Mouse (Mus musculus): Measurements from ENCODE around the gene Tlr5. TPM values are rescaled to one million over a fixed set of nuclear protein-coding genes. Genes with fewer than 3 reads are reported as not detected.

The Tlr5 gene
- polyA plus RNA-seq, 1 experiment from 2014 or later: 0.17 TPM

DNA sequence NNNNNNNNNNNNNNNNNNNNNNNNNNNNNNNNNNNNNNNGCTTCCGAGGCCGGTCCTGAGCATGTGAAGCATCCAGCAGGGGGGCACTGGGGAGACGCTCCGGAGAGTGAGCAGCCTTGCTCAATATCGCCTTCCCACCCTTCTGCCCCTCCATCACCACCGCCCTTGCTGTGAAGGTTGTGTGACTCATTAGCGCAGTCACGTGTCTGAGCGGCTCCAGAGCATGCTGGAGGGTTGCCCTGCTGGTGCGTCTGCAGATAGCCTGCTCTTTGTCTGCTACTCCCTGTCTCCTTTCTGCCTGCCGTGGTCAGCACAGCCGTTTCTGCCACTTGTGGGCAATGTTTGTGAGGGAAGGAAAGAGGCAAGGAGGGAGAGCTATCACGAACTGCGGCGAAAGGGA lies 28.4 kb downstream of the Tlr5 start:
- peak overlapping the region; percentile 58 for H3K27ac ChIP-seq

GRCm38 (mm10) chr1:182983496-182984127 lies 29.0 kb downstream of the Tlr5 start:
- Histone ChIP-seq H3K36me3 (replicated peaks) (no peaks in the 10 kb centered on the region), H3K9ac (peak overlapping the region; percentile 40; the same call in 1 of the 2 replicates), H3K4me1 (peaks cover 9% of the 10 kb centered on the region), H3K27ac (peak overlapping the region; percentile 58), H3K4me2 (peak overlapping the region; percentile 61), H3K9me3 (no peaks in the 10 kb centered on the region), H3K27me3 (peaks cover 22% of the 10 kb centered on the region), H3K4me3 (replicated peaks) (peak overlapping the region; percentile 33)
- WGBS: 56% methylated on average over 14 of the region's 14 CpGs
- ATAC-seq (ENCODE audit: low FRiP score): peak; percentile 45; the same call in 1 of the 2 replicates

More for the DNA sequence above, 28.4 kb downstream of the Tlr5 start:
- ATAC-seq (ENCODE audit: low FRiP score): peak; percentile 97
- Histone ChIP-seq H3K9ac (peak overlapping the region; percentile 40; the same call in 1 of the 2 replicates), H3K36me3 (replicated peaks) (no peaks in the 10 kb centered on the region), H3K27me3 (peaks cover 21% of the 10 kb centered on the region), H3K4me3 (replicated peaks) (peak overlapping the region; percentile 33), H3K4me2 (peak overlapping the region; percentile 61), H3K4me1 (peaks cover 9% of the 10 kb centered on the region), H3K9me3 (no peaks in the 10 kb centered on the region)
- WGBS: under 1% methylated on average over 13 of the region's 15 CpGs

DNA sequence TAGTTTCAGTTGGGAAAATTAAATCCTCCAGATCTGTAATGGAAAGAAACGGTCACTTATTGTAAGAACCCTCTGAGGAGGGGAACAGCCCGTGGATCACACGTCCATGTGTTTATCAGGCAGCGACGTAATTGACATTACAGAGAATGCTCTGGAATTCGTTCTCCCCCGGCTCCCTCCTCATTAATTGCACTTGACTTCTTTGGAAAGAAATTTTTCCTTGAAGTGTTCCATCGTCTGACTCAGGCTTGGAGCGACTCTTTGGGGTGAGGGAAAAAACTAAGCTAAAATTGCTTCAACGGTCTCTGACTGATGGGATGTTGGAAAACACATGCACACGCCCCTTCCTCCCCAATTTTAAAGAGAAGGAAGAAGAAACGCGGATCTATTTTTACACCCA lies 31.7 kb downstream of the Tlr5 start:
- H3K9me3 ChIP-seq: no peaks in the 10 kb centered on the region
- H3K4me2 ChIP-seq: no peak overlapping the region
- WGBS: 58% methylated on average over 13 of the region's 13 CpGs
- no peak for ATAC-seq (ENCODE audit: low FRiP score)
- H3K27me3 ChIP-seq: peaks cover 41% of the 10 kb centered on the region
- H3K27ac ChIP-seq: no peak overlapping the region
- H3K4me1 ChIP-seq: peaks cover 9% of the 10 kb centered on the region
- H3K4me3 ChIP-seq (replicated peaks): no peak overlapping the region
- H3K36me3 ChIP-seq (replicated peaks): no peaks in the 10 kb centered on the region
- H3K9ac ChIP-seq: no peak overlapping the region

DNA sequence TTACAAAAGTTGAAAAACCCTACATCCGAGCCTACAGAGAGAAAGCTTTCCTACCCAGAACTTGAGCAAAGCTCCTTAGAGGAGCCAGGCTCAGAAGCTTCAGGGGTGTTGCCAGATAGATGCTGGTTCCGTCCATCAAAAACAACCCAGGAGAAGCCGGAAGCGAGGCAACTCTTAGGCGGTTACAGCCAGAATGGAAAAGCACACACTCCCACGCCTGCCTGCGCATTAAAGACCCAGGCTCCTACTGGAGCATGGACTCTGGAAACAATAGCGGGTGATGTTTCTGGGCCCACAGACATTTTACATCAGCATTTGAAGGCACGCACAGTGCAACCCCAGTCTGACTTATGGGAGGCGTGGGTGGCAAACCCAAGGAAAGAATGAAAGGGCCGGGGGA lies 32.2 kb downstream of the Tlr5 start:
- no peak overlapping the region for H3K9ac ChIP-seq
- H3K4me3 ChIP-seq (replicated peaks): no peak overlapping the region
- no peak for ATAC-seq (ENCODE audit: low FRiP score)
- no peak overlapping the region for H3K27ac ChIP-seq
- H3K4me1 ChIP-seq: peaks cover 9% of the 10 kb centered on the region
- no peaks in the 10 kb centered on the region for H3K36me3 ChIP-seq (replicated peaks)
- no peaks in the 10 kb centered on the region for H3K9me3 ChIP-seq
- H3K27me3 ChIP-seq: peaks cover 38% of the 10 kb centered on the region
- H3K4me2 ChIP-seq: no peak overlapping the region
- WGBS: 85% methylated on average over 11 of the region's 11 CpGs

DNA sequence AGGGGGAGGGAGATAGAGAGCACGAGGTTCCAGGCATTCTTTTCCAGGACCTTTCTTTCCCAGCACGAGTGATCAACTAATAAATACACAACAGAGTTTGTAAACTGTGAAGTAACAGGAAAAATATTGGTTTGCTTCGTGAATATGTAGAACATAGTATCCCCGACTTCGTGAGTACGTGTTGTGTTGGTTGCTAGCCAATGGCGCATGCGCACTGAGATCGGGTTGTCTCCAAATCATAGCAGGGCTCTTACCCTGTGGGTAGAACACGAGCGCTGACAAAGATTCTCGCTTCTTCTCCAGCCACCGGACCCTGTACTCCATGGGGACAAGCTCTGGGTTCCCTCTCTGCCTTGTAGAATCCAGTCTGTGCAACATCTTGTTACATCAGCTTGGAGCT lies 33.2 kb downstream of the Tlr5 start:
- peaks cover 9% of the 10 kb centered on the region for H3K4me1 ChIP-seq
- H3K4me2 ChIP-seq: no peak overlapping the region
- no peak for ATAC-seq (ENCODE audit: low FRiP score)
- no peak overlapping the region for H3K27ac ChIP-seq
- H3K4me3 ChIP-seq (replicated peaks): no peak overlapping the region
- no peaks in the 10 kb centered on the region for H3K9me3 ChIP-seq
- WGBS: 90% methylated on average over 13 of the region's 13 CpGs
- no peak overlapping the region for H3K9ac ChIP-seq
- no peaks in the 10 kb centered on the region for H3K36me3 ChIP-seq (replicated peaks)
- peaks cover 31% of the 10 kb centered on the region for H3K27me3 ChIP-seq

DNA sequence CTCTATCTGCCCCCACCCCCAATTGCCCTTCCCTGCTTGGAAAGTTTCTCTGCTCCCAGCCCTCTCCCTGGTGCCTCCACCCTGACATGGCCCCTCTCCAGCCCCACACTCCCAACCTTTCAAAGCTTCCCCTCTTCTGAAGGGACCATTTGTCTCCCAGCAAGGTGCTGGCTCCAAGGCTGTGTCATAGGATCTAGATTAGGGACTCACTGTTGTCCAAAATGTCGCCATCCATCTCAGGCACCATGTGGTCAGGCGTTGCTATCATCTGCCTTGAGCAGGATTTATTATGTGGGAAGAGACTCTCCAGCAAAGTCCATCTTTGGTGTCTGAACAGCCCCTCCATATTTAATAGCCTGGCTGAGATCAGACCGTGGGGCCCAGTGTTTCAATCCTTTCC lies 34.1 kb downstream of the Tlr5 start:
- no peak overlapping the region for H3K9ac ChIP-seq
- no peaks in the 10 kb centered on the region for H3K36me3 ChIP-seq (replicated peaks)
- ATAC-seq (ENCODE audit: low FRiP score): no peak
- peaks cover 31% of the 10 kb centered on the region for H3K27me3 ChIP-seq
- H3K27ac ChIP-seq: no peak overlapping the region
- 85% methylated on average over 3 of the region's 3 CpGs for WGBS
- no peak overlapping the region for H3K4me2 ChIP-seq
- no peak overlapping the region for H3K4me3 ChIP-seq (replicated peaks)
- peaks cover 2% of the 10 kb centered on the region; the same call in 1 of the 2 replicates for H3K4me1 ChIP-seq
- H3K9me3 ChIP-seq: no peaks in the 10 kb centered on the region

- Histone ChIP-seq H3K27me3 (peaks cover 26% of the 10 kb centered on the region), H3K4me3 (replicated peaks) (no peak overlapping the region), H3K4me1 (no peaks in the 10 kb centered on the region), H3K36me3 (replicated peaks) (no peaks in the 10 kb centered on the region), H3K9ac (no peak overlapping the region), H3K4me2 (no peak overlapping the region), H3K9me3 (no peaks in the 10 kb centered on the region), H3K27ac (no peak overlapping the region)
- WGBS: 79% methylated on average over 14 of the region's 14 CpGs
- no peak for ATAC-seq (ENCODE audit: low FRiP score)
Measured at GRCm38 (mm10) chr1:182990092-182990762, 35.6 kb downstream of the Tlr5 start.

DNA sequence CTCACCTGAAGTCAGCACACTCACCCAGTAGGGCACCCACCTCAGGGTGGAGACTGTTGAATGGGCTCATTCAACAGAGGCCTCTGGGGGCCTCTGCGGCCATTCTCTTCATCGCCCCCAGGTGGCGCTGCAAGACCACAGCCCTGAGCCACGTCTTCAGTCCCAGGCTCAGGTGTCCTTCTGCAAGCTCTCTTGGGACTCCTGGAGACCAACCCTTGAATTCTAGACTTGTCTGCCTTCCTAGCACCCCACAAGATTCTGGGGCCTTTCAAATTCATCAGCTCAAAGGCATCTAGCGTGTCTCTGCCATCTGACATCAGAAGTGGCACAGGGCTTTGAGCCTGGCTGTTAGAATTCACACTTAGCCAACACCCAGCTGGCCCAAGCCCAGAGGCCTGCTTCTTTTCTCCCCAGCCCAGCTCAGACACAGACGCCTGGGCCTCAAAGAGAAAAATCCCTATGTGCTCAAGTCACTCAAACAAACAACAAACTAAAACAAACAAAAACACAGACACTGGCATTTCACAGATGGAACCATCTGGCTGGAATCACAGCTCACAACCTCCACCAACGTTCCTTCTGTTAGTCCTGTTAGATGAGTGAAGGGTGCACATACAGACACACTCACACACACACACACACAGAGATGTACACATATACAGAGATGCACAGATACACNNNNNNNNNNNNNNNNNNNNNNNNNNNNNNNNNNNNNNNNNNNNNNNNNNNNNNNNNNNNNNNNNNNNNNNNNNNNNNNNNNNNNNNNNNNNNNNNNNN lies 36.6 kb downstream of the Tlr5 start:
- H3K4me2 ChIP-seq: no peak overlapping the region
- ATAC-seq (ENCODE audit: low FRiP score): peak; percentile 64; the same call in 1 of the 2 replicates
- H3K36me3 ChIP-seq (replicated peaks): no peaks in the 10 kb centered on the region
- no peaks in the 10 kb centered on the region for H3K4me1 ChIP-seq
- no peak overlapping the region for H3K4me3 ChIP-seq (replicated peaks)
- H3K9ac ChIP-seq: no peak overlapping the region
- no peaks in the 10 kb centered on the region for H3K9me3 ChIP-seq
- H3K27ac ChIP-seq: no peak overlapping the region
- WGBS: 21% methylated on average over 7 of the region's 7 CpGs
- peaks cover 26% of the 10 kb centered on the region for H3K27me3 ChIP-seq

Other genes with a start within 250 kb of the Tlr5 start
- not detected in 2 replicates for gene Ccdc185, start 205.6 kb upstream of the Tlr5 start, polyA plus RNA-seq (2016; fragmentation: Nextera tagmentation; extraction: Ambion mirVana)
- gene Susd4, start 190.9 kb upstream of the Tlr5 start, polyA plus RNA-seq (2016; fragmentation: Nextera tagmentation; extraction: Ambion mirVana): 19.3 and 21.6 TPM in 2 replicates

Data from forebrain, embryonic 12.5 days (tissue).